Mouse (Mus musculus) liver, adult 2 months (tissue): ENCODE results near the gene Pgp.
A peak's percentile ranks its signal among the peaks of the same experiment; 100 is the strongest.

Source experiments
- CTCF ChIP-seq: fragments of 200-500 bp; IDR thresholded peaks from 2 replicates; pipeline ENCODE4 v1.5.1; 2011; ENCODE audit warnings: low read depth, low read length, control low read depth
- POLR2A ChIP-seq: fragments of 200-500 bp; IDR thresholded peaks from 2 replicates; pipeline ENCODE4 v1.6.1; 2011; ENCODE audit warnings: low read length, control low read depth; ENCODE audit not compliant: insufficient read depth; ENCODE audit errors: extremely low read depth

DNA sequence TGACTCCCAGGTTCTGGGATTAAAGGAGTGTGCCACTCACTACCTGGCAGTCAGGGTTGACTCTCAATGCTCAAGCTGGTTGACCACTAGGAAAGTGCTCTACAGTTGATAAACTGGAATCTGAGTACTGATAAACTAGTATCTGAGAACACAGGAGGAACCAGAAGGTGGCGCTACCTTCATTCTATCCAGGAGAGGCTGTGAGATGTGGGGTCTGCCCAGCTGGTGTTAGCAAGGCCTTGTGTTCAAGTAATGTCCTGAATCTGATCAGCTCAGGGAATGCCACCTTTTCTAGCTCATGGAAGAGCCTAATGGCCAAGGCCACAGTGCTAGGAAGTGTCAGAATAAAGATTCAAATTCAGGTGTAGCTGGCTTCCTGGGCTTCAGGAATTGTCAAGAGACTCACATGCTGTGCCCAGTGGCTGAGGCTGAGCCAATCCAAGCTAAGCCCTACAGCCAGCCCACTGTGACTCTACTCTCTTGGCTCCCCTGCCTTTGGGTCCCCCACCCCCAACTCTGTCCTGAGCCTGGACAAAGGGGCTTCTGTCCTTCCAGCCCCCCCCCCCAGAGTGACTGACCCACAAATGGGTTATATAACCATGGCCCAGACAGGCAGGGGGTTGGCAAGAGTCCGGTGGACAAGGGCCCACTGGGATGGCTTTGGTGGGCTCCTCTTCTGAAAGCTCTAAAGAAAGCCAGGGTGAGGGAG, 24.6 kb downstream of the Pgp start:
- TF ChIP-seq CTCF (peak; percentile 33; the same call in 1 of the 2 replicates), POLR2A (no peak)
